Mouse (Mus musculus) lung, postnatal 4 days (tissue): ENCODE results near the gene Gpr149.

Experiments
- DNase-seq, 2 experiments: peaks; one replicate each; pipeline ENCODE4 v3.0.0; 2021

Gene Gpr149

GRCm38 (mm10) chr3:62604973-62605372 lies at the start of gene Gpr149:
Gpr149 (minus strand) TSS chr3:62605140.
- DNase-seq: no peak

- no peak for DNase-seq
These were observed 45.6 kb upstream of the Gpr149 start for GRCm38 (mm10) chr3:62650551-62650950.

- DNase-seq: no peak
These were observed 5.9 kb upstream of the Gpr149 start for GRCm38 (mm10) chr3:62610861-62611260.

GRCm38 (mm10) chr3:62605931-62606330 lies 991 bp upstream of the Gpr149 start:
- DNase-seq: no peak

GRCm38 (mm10) chr3:62604047-62604391 lies 921 bp downstream of the Gpr149 start:
- no peak for DNase-seq

- peak in 1 of 2 experiments; percentile 16 for DNase-seq
These were observed 1.5 kb downstream of the Gpr149 start for GRCm38 (mm10) chr3:62603231-62604046.

- DNase-seq: no peak
These were observed 2.5 kb downstream of the Gpr149 start for GRCm38 (mm10) chr3:62602466-62602865.

GRCm38 (mm10) chr3:62594842-62595241 lies 10.1 kb downstream of the Gpr149 start:
- peak in 1 of 2 experiments; percentile 9 for DNase-seq

GRCm38 (mm10) chr3:62585072-62585471 lies 19.9 kb downstream of the Gpr149 start:
- DNase-seq: no peak

GRCm38 (mm10) chr3:62527593-62527992 lies 77.3 kb downstream of the Gpr149 start:
- DNase-seq: no peak

- no peak for DNase-seq
These were observed 77.8 kb downstream of the Gpr149 start for GRCm38 (mm10) chr3:62527160-62527559.

GRCm38 (mm10) chr3:62507206-62507647 lies 97.7 kb downstream of the Gpr149 start:
- no peak for DNase-seq

GRCm38 (mm10) chr3:62506488-62507205 lies 98.3 kb downstream of the Gpr149 start, which contains the start of gene Dhx36:
Dhx36 (minus strand) TSS chr3:62507004.
- peak; percentile 97 for DNase-seq

GRCm38 (mm10) chr3:62505166-62505900 lies 99.6 kb downstream of the Gpr149 start:
- DNase-seq: no peak

- no peak for DNase-seq
These were observed 105.6 kb downstream of the Gpr149 start for GRCm38 (mm10) chr3:62499327-62499726.

GRCm38 (mm10) chr3:62492568-62492967 lies 112.4 kb downstream of the Gpr149 start:
- DNase-seq: no peak

GRCm38 (mm10) chr3:62484340-62484739 lies 120.6 kb downstream of the Gpr149 start:
- no peak for DNase-seq
